Mouse (Mus musculus) stomach, postnatal 0 days (tissue): ENCODE measurements at regions not wholly inside any gene's neighbourhood (a gene's known extent, or its start where the extent isn't known, plus 50 kb on each side); places are given as distances from the start of the nearest gene placed in this dataset.

Experiments used
- CTCF ChIP-seq: IDR thresholded peaks from 2 replicates; pipeline ENCODE4 v1.5.1; 2016; ENCODE audit warnings: antibody characterized with exemption, low read depth, mild to moderate bottlenecking, moderate library complexity
- EP300 ChIP-seq: optimal IDR thresholded peaks from 2 replicates; pipeline ENCODE3; 2016; ENCODE audit warnings: antibody characterized with exemption

DNA sequence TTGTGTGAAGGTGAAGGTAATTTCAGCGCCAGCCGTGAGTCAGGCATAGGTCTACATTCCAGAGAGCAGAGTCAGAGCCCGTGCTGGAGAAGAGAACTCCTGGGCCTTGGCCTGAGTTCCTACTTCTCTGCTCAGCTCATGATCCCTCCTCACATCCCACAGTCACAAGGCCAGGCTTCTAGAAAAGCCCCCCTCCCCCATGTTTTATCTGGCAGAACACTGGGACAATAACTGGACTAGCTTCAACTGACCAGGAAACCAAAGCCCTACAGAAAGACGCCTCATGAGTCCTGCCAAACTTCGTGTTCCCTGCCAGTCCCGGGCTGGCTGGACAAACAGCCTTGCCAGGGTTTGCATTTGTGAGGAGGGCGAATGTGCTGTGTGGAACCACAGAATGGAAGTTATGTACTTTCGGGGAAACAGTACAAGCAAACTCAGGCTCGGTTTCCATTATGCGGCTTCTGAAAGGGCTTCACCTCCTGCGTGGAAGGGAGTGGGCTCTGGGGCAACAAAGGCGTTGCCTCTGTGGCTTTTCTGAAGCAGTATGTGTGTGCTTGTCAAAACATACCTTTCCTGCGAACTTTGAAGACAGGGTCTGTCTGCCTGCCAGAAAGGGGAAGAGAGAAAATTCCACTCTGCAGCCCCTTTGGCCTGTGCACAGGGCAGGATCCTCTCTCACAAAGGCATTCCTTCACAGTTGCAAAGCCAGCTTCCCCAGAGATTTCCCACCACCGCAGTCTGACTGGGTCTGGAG lies 168.1 kb downstream of the Rpl14 start:
- no peak for TF ChIP-seq EP300
- no peak for TF ChIP-seq CTCF
